Mouse (Mus musculus) embryo, embryonic 10 days (tissue): Measurements from ENCODE around the gene Hsp90b1.
"Not testable (repeated sequence)": the region's sequence is repeated elsewhere in the genome, so short reads cannot be mapped to it uniquely, and the experiment has no call there.

ENCODE experiments used
- DNase-seq: peaks from one replicate; pipeline ENCODE4 v3.0.0-alpha.2; 2015; ENCODE audit warnings: low spot score

Gene Hsp90b1

DNA sequence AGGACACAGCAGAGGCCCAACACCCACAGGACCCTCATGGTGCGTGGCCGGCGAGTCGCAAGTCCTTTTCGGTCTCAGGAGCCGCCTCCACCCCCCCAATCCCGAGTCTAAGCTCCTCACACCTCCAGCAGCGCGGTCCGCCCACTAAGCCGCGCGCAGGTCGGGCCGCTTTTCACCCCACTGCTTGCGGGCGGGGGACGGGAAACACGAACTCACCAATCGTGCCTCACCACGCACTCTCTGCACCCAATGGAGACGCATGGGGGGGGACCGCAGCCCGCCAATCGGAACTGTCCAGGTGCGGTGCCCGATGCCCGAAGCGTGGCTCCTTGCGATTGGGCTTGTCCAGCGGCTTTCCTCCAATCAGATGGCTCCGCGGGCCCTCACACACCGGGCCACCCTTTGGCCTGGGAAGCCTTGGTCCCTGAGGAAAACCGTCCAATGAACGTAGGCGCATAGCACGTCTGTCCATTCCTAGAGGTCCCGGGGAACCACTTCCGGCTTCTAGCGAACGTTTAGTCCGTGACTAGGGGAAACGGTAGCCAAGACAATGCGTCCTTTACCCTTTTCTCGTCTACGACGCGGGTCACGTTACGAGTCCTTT is at the start of gene Hsp90b1, which contains the start of gene Ttc41:
TSS of gene Hsp90b1 (minus strand) at position 192 of the 604 bp plus-strand sequence.
TSS of gene Ttc41 (plus strand) at position 494 of the 604 bp plus-strand sequence.
- DNase-seq = peak; percentile 99

DNA sequence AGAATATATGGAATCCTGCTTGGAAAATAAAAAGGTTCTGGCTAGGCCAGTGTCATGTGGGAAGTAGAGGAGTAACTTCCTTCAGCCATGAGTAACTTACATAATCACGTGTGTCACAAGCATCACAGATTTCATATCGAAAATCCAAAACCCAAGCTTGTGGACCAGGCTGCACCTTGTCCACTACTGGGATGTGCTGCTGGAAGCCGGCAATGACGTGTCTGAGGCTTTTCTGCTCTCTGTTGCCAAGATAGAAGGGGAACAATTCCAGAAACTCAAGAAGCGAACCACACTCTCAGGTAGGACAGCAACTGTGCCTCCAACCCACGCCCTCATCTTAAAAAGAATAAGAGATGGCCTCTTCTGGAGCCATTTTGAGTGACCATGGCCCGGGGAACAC is 39.0 kb upstream of the Hsp90b1 start:
- no peak for DNase-seq

DNA sequence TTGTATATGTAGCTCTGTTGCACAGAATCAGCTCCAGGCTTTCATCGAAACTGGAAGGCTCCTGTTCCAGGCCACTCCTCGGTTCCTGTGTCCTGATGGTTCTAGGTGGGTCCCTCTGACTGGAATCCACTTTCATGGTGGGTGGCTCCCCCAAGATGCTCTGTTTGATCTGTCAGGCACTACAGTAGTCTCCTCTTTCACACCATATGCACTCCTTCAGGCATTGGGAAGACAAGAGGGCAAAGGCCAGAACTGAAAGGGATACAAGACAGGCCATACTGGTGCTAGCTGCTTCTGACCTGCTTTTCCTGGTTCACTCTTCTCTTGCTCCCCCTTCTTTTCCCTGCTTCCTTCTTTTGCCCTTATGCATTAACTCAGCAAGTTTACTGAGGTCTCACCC is 37.6 kb upstream of the Hsp90b1 start:
- DNase-seq = no peak

DNA sequence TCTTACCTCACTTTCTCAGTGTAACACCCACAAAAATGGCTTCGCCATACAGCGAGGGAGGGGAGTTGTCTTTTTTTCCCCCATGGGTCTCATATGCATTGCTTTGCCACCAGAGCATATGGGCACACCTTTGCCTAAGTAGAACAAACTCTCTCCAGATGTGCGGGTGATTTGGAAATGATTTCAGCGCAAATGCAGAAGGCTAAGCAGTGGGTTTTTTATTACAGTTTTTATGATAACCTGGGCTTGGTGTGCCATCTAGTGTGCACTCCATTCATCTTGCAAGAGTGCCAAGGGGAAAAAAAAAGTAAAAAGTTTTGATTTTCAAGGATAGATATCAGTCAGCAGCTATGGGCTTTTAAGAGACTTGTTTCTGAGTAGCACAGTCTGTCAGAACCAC is 29.7 kb upstream of the Hsp90b1 start:
- no peak for DNase-seq

DNA sequence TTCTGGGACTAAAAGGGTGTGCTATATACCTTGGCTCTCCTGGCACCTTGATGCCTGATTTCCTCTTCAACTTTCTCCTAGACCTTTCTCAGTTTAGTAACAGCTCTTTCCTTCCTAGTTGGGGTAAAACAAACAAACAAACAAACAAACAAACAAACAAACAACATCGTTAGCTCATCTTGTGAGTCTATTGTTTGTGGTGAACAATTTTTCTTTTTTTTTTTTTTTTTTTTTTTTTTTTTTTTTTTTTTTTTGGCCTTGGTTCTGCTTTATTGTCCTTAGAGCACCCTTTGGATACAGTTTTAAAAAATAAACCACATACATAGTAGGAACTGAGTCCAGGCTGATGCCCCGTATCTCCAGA is 26.2 kb upstream of the Hsp90b1 start:
- no peak for DNase-seq

DNA sequence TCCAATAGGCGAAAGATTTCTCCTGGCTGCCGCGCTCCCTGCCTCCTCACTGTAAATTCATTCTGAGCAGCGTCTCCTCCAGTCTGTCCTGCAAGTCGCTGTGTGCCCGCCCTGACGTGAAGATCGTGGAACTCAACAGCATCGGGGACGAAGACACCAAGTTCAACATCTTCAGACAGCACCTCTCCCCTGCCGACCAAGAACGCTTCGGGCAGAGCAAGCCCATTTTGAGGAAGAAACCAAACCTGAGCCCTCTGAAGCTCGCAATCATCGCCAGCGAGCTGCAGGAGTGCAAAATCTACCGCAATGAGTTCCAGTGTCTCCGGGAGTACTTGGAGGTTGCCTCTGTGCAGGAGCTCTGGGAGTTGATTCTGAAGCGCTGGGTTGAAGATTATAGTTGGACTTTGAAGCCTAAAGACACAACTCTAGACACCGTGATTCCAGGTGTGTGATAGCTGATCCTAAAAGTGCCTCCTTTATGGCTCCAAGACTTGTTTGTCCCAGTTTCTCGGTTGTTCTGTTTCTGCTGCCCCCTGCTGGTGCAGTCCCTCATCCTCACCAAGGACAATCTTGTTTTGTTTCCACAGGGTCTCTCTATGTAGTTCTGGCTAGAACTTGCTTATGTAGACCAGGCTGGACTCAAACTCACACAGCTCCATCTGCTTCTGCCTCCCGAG is 25.7 kb upstream of the Hsp90b1 start:
- DNase-seq = peak; percentile 93

DNA sequence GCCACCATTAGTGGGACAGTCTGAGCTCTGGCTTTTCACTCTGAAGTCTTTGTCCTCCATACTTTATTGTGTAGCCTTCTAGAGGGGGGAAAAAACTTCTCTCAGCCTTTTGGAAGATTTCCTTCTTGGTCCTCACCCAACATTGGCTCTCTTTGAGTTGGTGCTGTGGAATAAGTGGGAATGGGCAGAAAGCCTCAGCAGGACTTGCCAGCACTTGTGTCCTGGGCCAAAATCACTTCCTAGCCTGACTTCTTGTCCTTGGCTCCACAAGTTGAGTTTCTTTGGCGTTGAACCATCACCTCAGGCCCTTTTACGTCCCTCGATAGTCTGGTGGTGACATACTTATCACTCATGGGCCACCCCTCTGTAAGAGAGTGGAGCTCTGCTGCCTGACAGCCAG is 22.9 kb upstream of the Hsp90b1 start:
- no peak for DNase-seq

DNA sequence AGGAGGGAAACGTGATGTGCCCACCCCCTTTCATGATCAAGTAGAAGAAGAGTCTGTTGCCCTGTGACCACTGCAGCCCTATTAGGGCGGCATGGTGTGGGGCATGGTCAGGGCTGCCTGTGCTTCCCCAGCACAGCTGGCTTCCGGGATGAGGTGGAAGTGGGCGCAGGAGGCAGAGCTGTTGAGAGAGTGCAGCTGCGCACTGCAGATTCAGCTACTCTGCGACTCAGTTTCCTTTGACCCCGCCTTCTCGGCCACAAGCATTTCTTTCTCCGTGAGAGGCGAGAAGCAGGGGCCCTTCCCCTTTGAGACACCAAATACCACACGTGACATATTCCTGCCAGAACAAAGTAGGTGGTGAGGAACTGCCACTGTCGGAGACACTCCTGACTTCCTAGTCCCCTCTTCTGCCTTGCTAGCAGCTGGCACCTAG is 22.3 kb upstream of the Hsp90b1 start:
- peak; percentile 73 for DNase-seq

DNA sequence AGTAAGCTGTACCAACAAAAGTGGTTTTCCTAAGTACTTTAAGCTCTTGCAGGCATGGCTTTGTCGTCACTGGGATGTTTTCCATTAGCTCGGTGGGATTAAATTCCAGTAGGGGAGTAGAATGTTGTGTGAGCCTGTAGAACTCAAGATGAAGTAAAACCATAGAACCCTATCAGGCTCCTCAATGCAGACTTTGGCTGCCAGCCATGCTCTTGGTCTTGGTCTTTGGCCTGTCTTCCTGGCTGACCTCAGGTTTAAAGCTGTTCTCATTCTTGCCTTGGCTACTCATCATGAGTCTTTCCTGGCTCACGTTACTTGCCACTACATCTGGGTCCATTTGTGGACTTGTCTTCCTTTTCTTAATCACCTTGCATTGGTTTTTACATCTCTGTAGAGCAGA is 6.8 kb upstream of the Hsp90b1 start:
- DNase-seq = no peak

DNA sequence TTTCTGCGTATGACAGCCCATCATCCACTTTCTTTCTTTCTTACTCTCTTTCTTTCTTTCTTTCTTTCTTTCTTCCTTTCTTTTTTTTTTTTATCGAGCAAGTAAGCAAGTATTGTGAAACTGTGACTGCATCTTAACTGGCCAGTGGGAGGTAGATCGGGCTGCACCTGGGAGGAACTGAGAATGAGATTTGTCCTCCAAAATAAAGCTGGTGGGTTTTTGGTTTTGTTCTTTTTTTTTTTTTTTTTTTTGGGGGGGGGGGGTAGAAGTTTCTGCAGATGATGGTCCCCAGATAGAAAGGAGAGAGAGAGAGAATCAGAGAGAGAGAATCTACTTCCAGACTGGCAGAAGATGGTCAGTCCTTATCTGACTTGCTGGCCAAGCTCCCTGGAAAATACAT is 1.8 kb upstream of the Hsp90b1 start:
- no peak for DNase-seq

DNA sequence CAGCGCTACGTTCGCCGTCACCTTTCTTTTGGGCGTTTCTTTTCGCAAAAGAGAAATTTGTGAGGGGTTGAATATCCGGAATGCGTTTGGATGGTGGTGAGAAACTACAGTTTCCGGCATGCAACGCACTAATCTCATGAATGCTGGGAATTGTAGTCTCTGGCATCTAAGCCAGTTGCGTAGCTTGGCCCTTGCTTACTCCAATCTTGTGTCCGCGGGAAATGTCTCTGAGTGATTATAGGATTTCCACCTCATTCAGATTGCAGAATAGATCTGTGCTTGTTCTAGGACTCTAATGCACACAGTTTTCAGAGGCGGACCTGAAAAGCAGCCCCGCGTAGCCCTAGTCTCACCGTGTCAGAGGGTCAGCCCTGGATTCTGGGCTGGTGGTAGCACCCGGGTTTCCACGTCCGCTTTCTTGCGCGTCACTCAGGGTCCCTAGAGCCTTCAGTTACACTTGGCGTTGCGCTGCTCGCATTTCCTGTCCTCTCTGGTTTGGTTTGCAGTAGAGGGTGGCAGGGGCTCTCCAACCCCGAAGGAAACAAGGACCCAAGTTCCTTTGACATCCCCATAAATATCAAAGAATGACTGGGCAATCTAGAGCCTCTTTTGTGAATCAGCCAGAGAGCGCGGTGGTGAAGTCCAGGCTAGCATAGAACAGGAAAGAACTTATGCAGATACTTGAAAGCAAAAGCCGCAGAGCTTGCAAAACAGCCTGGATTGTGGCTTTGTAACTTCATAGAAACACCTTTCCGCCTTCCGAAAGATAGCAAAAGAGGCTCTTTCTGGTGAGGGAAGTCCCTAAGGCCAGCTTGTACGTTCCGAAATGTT is 828 bp upstream of the Hsp90b1 start:
- DNase-seq = peak; percentile 97

DNA sequence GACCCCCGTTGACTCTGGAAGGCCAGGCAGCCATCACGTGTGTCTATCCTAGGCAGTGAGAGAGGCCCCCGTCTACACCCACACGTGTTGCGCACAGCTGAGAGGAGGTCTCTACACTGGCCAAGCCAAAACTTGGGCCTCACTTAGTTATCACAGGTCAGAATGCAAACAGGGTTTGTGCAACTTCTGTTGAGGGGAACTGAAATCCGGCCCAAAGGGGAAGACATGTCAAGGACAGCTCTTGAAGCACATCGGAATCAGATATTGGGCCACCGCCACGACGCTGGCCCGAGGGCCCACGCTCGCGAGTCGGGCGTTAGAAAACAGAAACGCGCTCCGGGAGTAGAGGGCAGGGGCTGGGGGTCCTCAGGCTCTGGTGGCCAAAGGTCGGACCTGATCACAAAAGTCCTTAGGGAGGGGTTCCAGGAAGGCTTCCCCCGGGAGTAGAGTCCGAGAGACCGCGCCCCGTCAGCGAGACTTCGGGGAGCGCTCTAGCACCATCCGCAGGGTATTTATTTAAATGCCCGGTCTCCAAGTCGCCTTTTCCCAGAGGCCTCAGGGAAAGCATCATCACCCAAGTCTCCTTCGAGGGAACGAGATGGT is 619 bp downstream of the Hsp90b1 start:
- peak; percentile 58 for DNase-seq

DNA sequence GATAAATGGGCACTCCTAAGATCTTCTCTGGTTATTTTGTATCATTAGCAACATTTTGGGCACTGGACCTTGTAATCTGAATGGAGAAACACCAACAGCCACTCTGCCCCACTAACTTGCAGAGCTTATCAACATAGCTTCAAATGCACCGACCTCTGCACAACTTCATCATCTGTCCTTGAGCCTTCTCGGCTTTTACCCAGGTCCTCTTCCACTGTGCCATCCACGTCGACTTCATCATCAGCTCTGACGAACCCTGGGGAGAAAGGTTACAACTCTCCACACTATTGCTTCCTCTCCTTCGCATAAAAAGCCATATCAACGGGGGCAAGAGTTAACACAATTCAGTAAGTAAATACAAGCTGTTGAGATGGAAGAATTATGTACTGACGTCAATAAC is 1.2 kb downstream of the Hsp90b1 start:
- DNase-seq = no peak

DNA sequence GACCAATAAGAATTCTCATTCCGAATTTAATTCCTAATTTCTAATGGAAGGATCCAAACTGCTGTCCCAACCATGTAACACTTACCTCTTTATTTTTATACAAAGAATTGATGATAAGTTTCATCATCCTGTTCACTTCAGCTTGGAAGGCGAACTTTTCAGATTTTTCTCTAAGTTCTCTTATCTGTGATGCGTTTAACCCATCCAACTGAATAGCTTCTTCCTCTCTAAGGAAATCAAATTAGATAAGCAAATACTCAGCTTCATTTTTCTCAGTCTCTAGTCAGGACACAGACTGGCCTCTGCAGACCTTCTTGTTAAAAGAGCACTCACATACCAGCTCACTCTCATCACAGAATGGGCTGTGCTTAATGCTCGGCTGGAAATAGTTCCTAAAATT is 1.9 kb downstream of the Hsp90b1 start:
- DNase-seq = no peak

DNA sequence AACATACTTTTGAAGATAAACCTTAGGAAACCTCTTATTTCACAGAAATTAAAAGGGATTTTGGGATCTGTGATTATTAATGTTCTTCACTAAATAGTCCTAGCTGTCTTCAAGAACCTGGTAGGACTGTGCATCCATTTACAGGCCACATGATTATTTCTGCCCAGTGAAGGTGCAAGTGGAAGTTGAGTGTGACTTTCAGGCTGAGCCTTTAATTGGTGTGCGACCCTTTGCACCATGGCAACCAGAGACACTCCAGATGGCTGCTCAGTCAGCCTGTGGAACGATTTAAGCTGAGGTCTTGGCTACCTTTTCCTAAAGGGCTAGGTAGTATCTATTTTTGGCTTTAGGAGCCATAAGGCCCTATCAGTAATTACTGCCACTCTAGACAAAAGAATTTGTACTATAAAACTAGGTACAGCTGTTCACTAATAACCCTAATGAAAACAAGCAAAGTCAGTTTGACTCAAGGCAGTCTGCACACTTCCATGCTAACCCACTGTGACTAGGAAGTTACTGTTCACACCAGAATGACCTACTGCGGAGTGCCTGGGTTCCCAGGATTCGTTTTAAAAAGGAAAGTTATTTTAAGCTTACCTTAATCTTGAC is 2.9 kb downstream of the Hsp90b1 start:
- DNase-seq = peak; percentile 29

DNA sequence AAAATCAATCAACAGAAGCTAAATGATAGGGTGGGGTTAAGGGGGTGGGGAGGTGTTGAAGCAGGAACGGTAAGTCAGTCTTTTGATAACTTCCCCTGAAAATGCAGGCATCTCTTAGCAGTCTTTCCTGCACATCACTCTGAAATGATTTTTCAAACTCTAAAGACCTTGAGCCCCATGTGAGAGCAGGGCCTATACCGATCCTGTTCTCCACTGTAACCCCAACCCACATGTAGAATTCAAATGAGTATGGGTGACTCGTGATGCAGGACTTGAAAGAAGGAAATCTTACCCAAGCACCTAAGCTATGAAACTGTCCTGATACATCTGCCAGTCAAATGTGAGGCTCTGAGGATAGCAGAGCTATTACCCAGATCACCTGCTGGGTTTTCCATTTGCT is 4.3 kb downstream of the Hsp90b1 start:
- DNase-seq = no peak

DNA sequence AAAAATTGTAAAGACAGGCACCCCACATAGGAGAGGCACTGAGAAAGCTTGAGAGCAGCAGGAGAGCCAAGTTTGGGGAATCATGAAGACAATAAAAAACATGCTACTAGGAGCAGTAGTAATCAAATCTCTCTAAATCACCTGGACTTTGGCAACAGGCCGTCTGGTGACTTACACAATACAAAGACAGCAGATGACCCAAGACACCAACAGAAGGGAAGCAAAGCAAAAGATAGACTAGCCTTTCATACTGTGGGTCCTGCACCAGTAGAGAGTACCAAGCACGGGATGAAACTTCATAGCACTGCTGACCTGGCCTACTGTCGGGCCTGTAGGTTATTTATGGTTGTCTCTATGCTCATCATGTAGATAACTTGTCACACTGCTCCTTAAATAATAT is 5.1 kb downstream of the Hsp90b1 start:
- no peak for DNase-seq

DNA sequence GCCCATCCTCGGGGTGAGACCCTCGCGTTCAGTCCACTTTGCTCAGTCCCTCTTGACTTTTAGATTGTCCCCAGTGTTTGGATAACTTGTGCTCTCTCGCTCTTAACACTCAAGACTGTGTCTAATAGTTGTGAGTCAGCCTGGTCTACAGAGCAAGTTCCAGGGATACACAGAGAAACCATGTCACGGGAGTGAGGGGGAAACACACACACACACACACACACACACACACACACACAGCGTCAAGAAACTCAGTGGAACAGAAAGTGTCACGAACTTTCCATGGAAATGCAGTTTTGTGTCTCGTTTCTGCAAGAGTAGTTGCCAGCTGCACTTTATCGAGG is 19.3 kb downstream of the Hsp90b1 start:
- not testable (repeated sequence) for DNase-seq

DNA sequence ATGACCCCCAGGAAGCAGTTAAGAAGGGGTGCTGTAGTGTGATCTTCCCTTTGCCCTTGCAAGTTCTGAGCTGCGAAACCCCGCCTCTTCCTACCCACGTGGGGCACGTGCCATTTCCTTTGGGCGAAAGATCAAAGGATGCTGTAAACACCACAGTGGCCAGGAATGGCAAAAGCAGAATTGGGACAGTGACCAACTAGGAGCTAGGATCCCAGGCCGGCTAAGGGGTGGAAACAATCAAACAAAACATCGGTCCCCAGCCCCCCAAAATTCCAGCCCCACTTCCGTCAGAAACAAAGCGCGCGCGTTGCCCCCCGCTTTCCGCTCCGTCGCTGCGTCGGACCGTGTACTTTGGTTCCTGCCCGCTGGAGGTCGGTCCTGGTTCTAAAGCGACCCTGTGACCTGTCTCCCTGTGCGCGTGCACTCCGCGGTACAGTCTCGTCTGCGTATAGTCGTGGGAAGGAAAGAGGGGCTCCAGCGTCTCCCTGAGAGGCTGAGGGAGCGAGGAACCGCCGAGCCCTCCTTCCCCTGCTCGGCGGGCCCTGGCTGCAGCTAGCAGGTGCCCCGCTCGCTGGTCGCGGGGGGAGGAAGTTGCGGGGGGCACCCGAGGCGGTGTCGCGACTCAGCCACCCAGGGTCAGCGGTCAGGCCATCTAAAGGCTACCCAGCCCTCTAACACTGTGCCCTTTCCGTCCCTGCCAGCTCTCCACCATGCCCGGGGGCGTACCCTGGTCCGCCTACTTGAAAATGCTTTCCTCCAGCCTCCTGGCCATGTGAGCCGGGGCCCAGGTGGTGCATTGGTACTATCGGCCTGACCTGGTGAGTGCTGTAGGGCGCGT is 19.9 kb downstream of the Hsp90b1 start:
- peak; percentile 87 for DNase-seq

DNA sequence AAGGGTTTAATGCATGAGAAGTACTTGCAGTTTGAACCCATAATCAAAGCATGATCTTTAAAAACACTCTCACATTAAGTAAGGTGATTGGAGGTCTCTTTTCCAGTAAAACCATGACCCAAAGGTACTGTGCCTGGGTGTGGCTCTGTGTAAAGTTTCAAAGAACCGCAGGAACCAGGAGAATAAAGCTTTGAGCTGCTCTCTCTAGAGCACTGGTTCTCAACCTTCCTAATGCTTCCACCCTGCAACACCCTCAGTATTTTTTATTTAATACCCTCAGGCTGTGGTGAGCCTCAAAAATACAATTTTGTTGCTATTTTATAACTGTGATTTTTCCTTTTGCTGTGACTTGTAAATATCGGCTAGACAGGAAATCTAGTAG is 20.5 kb downstream of the Hsp90b1 start:
- DNase-seq = not testable (repeated sequence)

DNA sequence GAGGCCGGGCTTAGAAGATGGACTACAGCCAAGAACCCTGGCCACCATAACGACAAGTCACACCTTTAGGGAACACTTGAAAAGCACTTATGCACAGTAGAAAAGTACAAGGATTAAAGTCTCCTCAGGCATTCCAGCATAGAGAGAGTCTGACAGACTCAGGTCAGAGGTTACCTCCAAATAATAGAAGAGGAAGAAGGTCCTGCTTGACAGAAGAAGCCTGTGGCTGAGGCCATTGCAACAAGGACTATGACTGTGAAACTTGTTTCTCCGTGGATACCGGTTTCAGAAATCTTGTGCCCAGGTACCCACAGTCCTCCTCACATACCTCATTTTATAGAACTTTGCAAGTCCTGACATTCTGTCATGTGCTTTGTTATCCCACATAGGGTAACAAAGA is 34.8 kb downstream of the Hsp90b1 start:
- not testable (repeated sequence) for DNase-seq
